Mouse (Mus musculus) left cerebral cortex, adult 18-20 months (tissue): Measurements from ENCODE around the gene Setd1b. TPM values are rescaled to one million over a fixed set of nuclear protein-coding genes. Genes with fewer than 3 reads are reported as not detected.

Experiments used
- DNase-seq, 2 experiments: peaks; one replicate each; pipeline ENCODE4 v3.0.0; 2021 to 2022; ENCODE audit warnings: low spot score in 2 of 2, mixed read lengths in 1 of 2
- total RNA-seq, 2 experiments: library from RNA; stranded (reverse); gene quantifications; 2 replicates each; pipeline ENCODE4 v1.2.3; 2021

Setd1b gene
- total RNA-seq, 2 experiments from 2014 or later, result 34.0 to 34.5 TPM

- DNase-seq, result peak; percentile 84 to 89
Observed at GRCm38 (mm10) chr5:123138953-123139721, 2.9 kb upstream of the Setd1b start.

GRCm38 (mm10) chr5:123139722-123140627, 2.0 kb upstream of the Setd1b start:
- DNase-seq, result peak in 1 of 2 experiments; percentile 35

- peak; percentile 89 to 93 for DNase-seq
Observed at GRCm38 (mm10) chr5:123140694-123141554, 1.1 kb upstream of the Setd1b start.

GRCm38 (mm10) chr5:123141555-123142160, 335 bp upstream of the Setd1b start:
- DNase-seq, result peak in 1 of 2 experiments; percentile 47

GRCm38 (mm10) chr5:123143251-123143970, 1.4 kb downstream of the Setd1b start:
- DNase-seq, result peak in 1 of 2 experiments; percentile 35

- no peak for DNase-seq
Observed at GRCm38 (mm10) chr5:123143971-123144745, 2.2 kb downstream of the Setd1b start.

- no peak for DNase-seq
Observed at GRCm38 (mm10) chr5:123144746-123145590, 3.0 kb downstream of the Setd1b start.

- DNase-seq, result no peak
Observed at GRCm38 (mm10) chr5:123146357-123146756, 4.4 kb downstream of the Setd1b start.

GRCm38 (mm10) chr5:123147569-123147968, 5.6 kb downstream of the Setd1b start:
- DNase-seq, result no peak

- DNase-seq, result no peak
Observed at GRCm38 (mm10) chr5:123148073-123148722, 6.2 kb downstream of the Setd1b start.

GRCm38 (mm10) chr5:123149451-123150400, 7.7 kb downstream of the Setd1b start:
- peak; percentile 91 to 93 for DNase-seq

- no peak for DNase-seq
Observed at GRCm38 (mm10) chr5:123150641-123151040, 8.6 kb downstream of the Setd1b start.

GRCm38 (mm10) chr5:123151077-123151476, 9.1 kb downstream of the Setd1b start:
- DNase-seq, result no peak

- no peak for DNase-seq
Observed at GRCm38 (mm10) chr5:123151707-123152362, 9.8 kb downstream of the Setd1b start.

GRCm38 (mm10) chr5:123152901-123153300, 10.9 kb downstream of the Setd1b start:
- DNase-seq, result no peak

GRCm38 (mm10) chr5:123155425-123155824, 13.4 kb downstream of the Setd1b start:
- peak in 1 of 2 experiments; percentile 61 for DNase-seq
